Mouse (Mus musculus) 416B (cell line): ENCODE results near the gene Ugt1a7c.
"Not testable (repeated sequence)": the region's sequence is repeated elsewhere in the genome, so short reads cannot be mapped to it uniquely, and the experiment has no call there.

Experiments used
- DNase-seq: peaks from one replicate; pipeline ENCODE4 v3.0.0; 2011; ENCODE audit warnings: low read depth

Gene Ugt1a7c

GRCm38 (mm10) chr1:88120550-88120949, 25.7 kb downstream of the Ugt1a7c start:
- not testable (repeated sequence) for DNase-seq

GRCm38 (mm10) chr1:88121521-88121920, 26.7 kb downstream of the Ugt1a7c start:
- DNase-seq = peak; percentile 32

- not testable (repeated sequence) for DNase-seq
Measured at GRCm38 (mm10) chr1:88125827-88126360, 31.0 kb downstream of the Ugt1a7c start.

GRCm38 (mm10) chr1:88129091-88129490, 34.2 kb downstream of the Ugt1a7c start:
- DNase-seq = not testable (repeated sequence)

GRCm38 (mm10) chr1:88130223-88130622, 35.4 kb downstream of the Ugt1a7c start:
- DNase-seq = not testable (repeated sequence)

- peak; percentile 36 for DNase-seq
Measured at GRCm38 (mm10) chr1:88133908-88134456, 39.1 kb downstream of the Ugt1a7c start.

- peak; percentile 77 for DNase-seq
Measured at GRCm38 (mm10) chr1:88134457-88135011, 39.7 kb downstream of the Ugt1a7c start, which contains the start of gene Ugt1a6a. Ugt1a6a (plus strand) TSS chr1:88134809.

GRCm38 (mm10) chr1:88135229-88135904, 40.5 kb downstream of the Ugt1a7c start:
- DNase-seq = not testable (repeated sequence)

- no peak for DNase-seq
Measured at GRCm38 (mm10) chr1:88136646-88137045, 41.8 kb downstream of the Ugt1a7c start.

GRCm38 (mm10) chr1:88137264-88137663, 42.4 kb downstream of the Ugt1a7c start:
- DNase-seq = no peak

GRCm38 (mm10) chr1:88138145-88138544, 43.3 kb downstream of the Ugt1a7c start:
- no peak for DNase-seq

GRCm38 (mm10) chr1:88140492-88140891, 45.6 kb downstream of the Ugt1a7c start:
- DNase-seq = not testable (repeated sequence)

GRCm38 (mm10) chr1:88143966-88144675, 49.3 kb downstream of the Ugt1a7c start:
- DNase-seq = peak; percentile 45

GRCm38 (mm10) chr1:88145278-88145677, 50.4 kb downstream of the Ugt1a7c start:
- peak; percentile 26 for DNase-seq

GRCm38 (mm10) chr1:88150133-88150532, 55.3 kb downstream of the Ugt1a7c start:
- peak; percentile 31 for DNase-seq

GRCm38 (mm10) chr1:88158430-88158829, 63.6 kb downstream of the Ugt1a7c start:
- peak; percentile 6 for DNase-seq

- no peak for DNase-seq
Measured at GRCm38 (mm10) chr1:88165711-88166110, 70.8 kb downstream of the Ugt1a7c start, which contains the start of gene Ugt1a5. Ugt1a5 (plus strand) TSS chr1:88166012.

- DNase-seq = not testable (repeated sequence)
Measured at GRCm38 (mm10) chr1:88172190-88172589, 77.3 kb downstream of the Ugt1a7c start.

GRCm38 (mm10) chr1:88179657-88180056, 84.8 kb downstream of the Ugt1a7c start:
- no peak for DNase-seq

GRCm38 (mm10) chr1:88186325-88186935, 91.6 kb downstream of the Ugt1a7c start:
- DNase-seq = no peak

GRCm38 (mm10) chr1:88192136-88192535, 97.3 kb downstream of the Ugt1a7c start:
- no peak for DNase-seq

- DNase-seq = no peak
Measured at GRCm38 (mm10) chr1:88195687-88196086, 100.8 kb downstream of the Ugt1a7c start.
